Mouse (Mus musculus) MEL (cell line): ENCODE data around the gene Aftph.

Experiments used
- CHD1 ChIP-seq: IDR thresholded peaks from 2 replicates; pipeline ENCODE4 v1.6.1; 2012; ENCODE audit warnings: low read depth, mild to moderate bottlenecking, inconsistent platforms, low read length, improper control_type of control experiment
- CTCF ChIP-seq, 3 experiments: IDR thresholded peaks in 2 of 3; conservative IDR thresholded peaks in 1 of 3; 2 replicates each; pipeline ENCODE4 v1.5.1; 2011 to 2012; ENCODE audit warnings: low read length in 3 of 3, low read depth in 2 of 3, mild to moderate bottlenecking in 2 of 3, improper control_type of control experiment in 1 of 3, inconsistent platforms in 1 of 3, mixed read lengths in 1 of 3, moderate library complexity in 1 of 3; ENCODE audit not compliant: control insufficient read depth in 1 of 3, insufficient read depth in 1 of 3, poor library complexity in 1 of 3, severe bottlenecking in 1 of 3
- POLR2A ChIP-seq, 2 experiments: IDR thresholded peaks; 2 replicates each; pipeline ENCODE4 v1.6.1; 2011 to 2012; ENCODE audit warnings: low read length in 2 of 2, mild to moderate bottlenecking in 2 of 2, control low read depth in 1 of 2, improper control_type of control experiment in 1 of 2, low read depth in 1 of 2, moderate library complexity in 1 of 2; ENCODE audit not compliant: control insufficient read depth in 1 of 2, insufficient read depth in 1 of 2, poor library complexity in 1 of 2
- TCF12 ChIP-seq: IDR thresholded peaks from 2 replicates; pipeline ENCODE4 v1.6.1; 2014; ENCODE audit warnings: low read depth, mild to moderate bottlenecking, inconsistent platforms, low read length, improper control_type of control experiment, moderate library complexity
- UBTF ChIP-seq: IDR thresholded peaks from 2 replicates; pipeline ENCODE4 v1.6.1; 2012; ENCODE audit warnings: low read depth, mild to moderate bottlenecking, inconsistent platforms, low read length, improper control_type of control experiment, moderate library complexity, borderline replicate concordance; ENCODE audit not compliant: insufficient read depth
- ZNF384 ChIP-seq: IDR thresholded peaks from 2 replicates; pipeline ENCODE4 v1.6.1; 2012; ENCODE audit warnings: low read depth, mild to moderate bottlenecking, inconsistent platforms, low read length, improper control_type of control experiment

GRCm38 (mm10) chr11:20642321-20642720, 99.1 kb downstream of the Aftph start:
- no peak for TF ChIP-seq CHD1
- TF ChIP-seq CTCF (IDR thresholded peaks at IDR 0.05 in 2 of 3, conservative IDR thresholded peaks at IDR 0.05 in 1 of 3; ENCODE audit: control insufficient read depth in 1 of 3, insufficient read depth in 1 of 3, low read depth in 2 of 3, low read length in 3 of 3, poor library complexity in 1 of 3, severe bottlenecking in 1 of 3) = no peak
- no peak for TF ChIP-seq UBTF
- TF ChIP-seq ZNF384 = no peak
- TF ChIP-seq TCF12 = no peak
- no peak for TF ChIP-seq POLR2A (IDR thresholded peaks at IDR 0.05; ENCODE audit: control insufficient read depth in 1 of 2, insufficient read depth in 1 of 2, low read depth in 1 of 2, low read length in 2 of 2, poor library complexity in 1 of 2)
